In the genomic region with DNA sequence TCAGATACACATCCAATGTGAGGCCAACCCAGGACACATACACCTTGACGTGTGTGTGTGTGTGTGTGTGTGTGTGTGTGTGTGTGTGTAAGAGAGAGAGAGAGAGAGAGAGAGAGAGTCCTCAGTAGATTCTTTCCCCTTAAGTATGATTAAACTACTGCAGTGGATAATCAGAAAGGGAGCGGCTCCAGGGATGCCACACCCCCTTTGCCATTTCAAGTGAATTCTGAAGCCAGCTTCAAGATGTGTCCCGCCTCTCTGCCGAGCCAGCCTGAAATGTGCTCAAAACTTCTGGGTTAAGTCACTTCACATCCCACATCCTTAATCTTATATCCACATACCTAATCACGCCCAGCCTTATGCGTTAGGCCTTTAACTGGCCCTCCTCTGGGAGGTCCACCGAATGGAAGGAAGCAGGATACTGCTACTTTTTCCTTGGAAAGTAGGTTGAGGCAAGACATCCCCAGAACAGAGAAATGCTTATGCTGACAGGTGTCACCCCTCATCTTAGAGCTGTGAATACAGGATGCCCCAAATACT, we compare ENCODE assay signal across 8 mouse cellular contexts. TPM values are rescaled to one million over a fixed set of nuclear protein-coding genes. Genes with fewer than 3 reads are reported as not detected.
DNase-seq lines count a peak whose midpoint lies in the region; ATAC-seq and TF ChIP-seq lines count a peak whose summit lies in the region.
"Had no signal": no experiment of that assay in that cellular context is flagged by ENCODE, and none has a peak within 500 bp of the region (broad histone marks: within the 10 kb centered on the region; RNA-seq: fewer than 3 reads in every experiment).

No protein-coding gene starts in this region.

- H3K4me3 ChIP-seq in hindbrain, embryonic 15.5 days: no peak overlapping the region
- no peak overlapping the region for H3K4me3 ChIP-seq in hindbrain, postnatal 0 days (ENCODE audit: low read length)
- H3K4me3 ChIP-seq in embryonic facial prominence, embryonic 10.5 days: peak overlapping the region; percentile 75
- peak overlapping the region; percentile 70; the same call in 1 of the 2 replicates for H3K4me3 ChIP-seq in liver, embryonic 16.5 days (ENCODE audit: low read depth, low read length)

- H3K9me3 ChIP-seq in hindbrain, embryonic 15.5 days: no peaks in the 10 kb centered on the region
- H3K9me3 ChIP-seq in hindbrain, postnatal 0 days (ENCODE audit: low read length): no peaks in the 10 kb centered on the region
- H3K9me3 ChIP-seq in embryonic facial prominence, embryonic 10.5 days: no peaks in the 10 kb centered on the region
- H3K9me3 ChIP-seq in liver, embryonic 16.5 days (replicated peaks; ENCODE audit: control insufficient read depth, low read length): no peaks in the 10 kb centered on the region

- peak overlapping the region; percentile 92 for H3K4me2 ChIP-seq in hindbrain, embryonic 15.5 days
- H3K4me2 ChIP-seq in hindbrain, postnatal 0 days (ENCODE audit: low read depth, low read length): no peak overlapping the region
- H3K4me2 ChIP-seq in liver, embryonic 16.5 days (ENCODE audit: low read depth, low read length): peak overlapping the region; percentile 88

- 65% methylated on average over 7 of the region's 7 CpGs for WGBS in hindbrain, embryonic 15.5 days
- WGBS in hindbrain, postnatal 0 days: 67% methylated on average over 7 of the region's 7 CpGs
- WGBS in embryonic facial prominence, embryonic 10.5 days: 69% methylated on average over 7 of the region's 7 CpGs
- 50% methylated on average over 7 of the region's 7 CpGs for WGBS in liver, embryonic 16.5 days (ENCODE audit: insufficient replicate concordance)

- TF ChIP-seq CTCF in hindbrain, postnatal 0 days (IDR thresholded peaks at IDR 0.05; ENCODE audit: low read depth): no peak

- H3K4me1 ChIP-seq in hindbrain, embryonic 15.5 days (replicated peaks): peaks cover 31% of the 10 kb centered on the region
- peaks cover 10% of the 10 kb centered on the region; the same call in 1 of the 2 replicates for H3K4me1 ChIP-seq in hindbrain, postnatal 0 days (ENCODE audit: insufficient read depth, low read length)
- peaks cover 33% of the 10 kb centered on the region for H3K4me1 ChIP-seq in embryonic facial prominence, embryonic 10.5 days
- peaks cover 21% of the 10 kb centered on the region for H3K4me1 ChIP-seq in liver, embryonic 16.5 days (ENCODE audit: control insufficient read depth, low read depth, low read length)

- no peaks in the 10 kb centered on the region for H3K27me3 ChIP-seq in hindbrain, embryonic 15.5 days
- H3K27me3 ChIP-seq in hindbrain, postnatal 0 days (ENCODE audit: insufficient read depth, low read length): no peaks in the 10 kb centered on the region
- H3K27me3 ChIP-seq in embryonic facial prominence, embryonic 10.5 days (replicated peaks; ENCODE audit: low read depth, poor library complexity, severe bottlenecking): no peaks in the 10 kb centered on the region
- no peaks in the 10 kb centered on the region for H3K27me3 ChIP-seq in liver, embryonic 16.5 days (ENCODE audit: control insufficient read depth, insufficient read depth, low read depth, low read length)

- no peak for ATAC-seq in hindbrain, embryonic 15.5 days (ENCODE audit: low FRiP score, low read depth)
- no peak for ATAC-seq in hindbrain, postnatal 0 days
- ATAC-seq in erythroid progenitor cell, adult 5-6 weeks (replicated peaks; ENCODE audit: low FRiP score, poor library complexity, severe bottlenecking): peak; percentile 39; the same call in 1 of the 2 replicates
- no peak for ATAC-seq in liver, embryonic 16.5 days (ENCODE audit: low read depth)

- no peak overlapping the region for H3K27ac ChIP-seq in hindbrain, embryonic 15.5 days (replicated peaks)
- H3K27ac ChIP-seq in hindbrain, postnatal 0 days: no peak overlapping the region
- H3K27ac ChIP-seq in embryonic facial prominence, embryonic 10.5 days (replicated peaks): no peak overlapping the region
- peak overlapping the region; percentile 21; the same call in 1 of the 2 replicates for H3K27ac ChIP-seq in liver, embryonic 16.5 days (ENCODE audit: low read length)

- H3K36me3 ChIP-seq in hindbrain, embryonic 15.5 days: no peaks in the 10 kb centered on the region
- 0 out of 2 replicates have a peak, but pooled peaks cover 4% of the 10 kb centered on the region for H3K36me3 ChIP-seq in hindbrain, postnatal 0 days (ENCODE audit: insufficient read depth, low read length)
- peaks cover 7% of the 10 kb centered on the region for H3K36me3 ChIP-seq in embryonic facial prominence, embryonic 10.5 days (replicated peaks)
- H3K36me3 ChIP-seq in liver, embryonic 16.5 days (ENCODE audit: control insufficient read depth, insufficient read depth): no peaks in the 10 kb centered on the region

- H3K9ac ChIP-seq in hindbrain, embryonic 15.5 days: no peak overlapping the region
- H3K9ac ChIP-seq in hindbrain, postnatal 0 days (replicated peaks; ENCODE audit: low read length): no peak overlapping the region
- H3K9ac ChIP-seq in liver, embryonic 16.5 days (ENCODE audit: low read depth, low read length): no peak overlapping the region

- DNase-seq in hindbrain, postnatal 0 days (ENCODE audit: low spot score): no peak
- no peak for DNase-seq in embryonic facial prominence, embryonic 10.5 days (ENCODE audit: low spot score)
- DNase-seq in layer of hippocampus, postnatal 14 days (ENCODE audit: low spot score in 2 of 2): no peak
- no peak for DNase-seq in ovary, postnatal 10 days (ENCODE audit: low spot score)

RNA-seq across cellular contexts. Expression of gene Abhd4, which starts 4.2 kb away (rescaled TPM):
- 58.2 and 66.3 TPM in 2 replicates for polyA plus RNA-seq in hindbrain, embryonic 15.5 days (2015; fragmentation: Nextera tagmentation; extraction: Ambion mirVana)
- total RNA-seq in hindbrain, postnatal 0 days (2014; rRNA removed): 105 and 126 TPM in 2 replicates
- 76.9 and 82.7 TPM in 2 replicates for polyA plus RNA-seq in hindbrain, postnatal 0 days (2015; fragmentation: Nextera tagmentation; extraction: Ambion mirVana)
- polyA plus RNA-seq in embryonic facial prominence, embryonic 10.5 days (2016; fragmentation: Nextera tagmentation; extraction: Ambion mirVana): 37.3 and 39.9 TPM in 2 replicates
- 33.1 and 36.4 TPM in 2 replicates for total RNA-seq in erythroid progenitor cell, adult 5-6 weeks (2015; ENCODE audit: low replicate concordance)
- 11.3 and 24.4 TPM in 2 replicates for total RNA-seq in erythroid progenitor cell, adult 5-6 weeks (2017; ENCODE audit: low replicate concordance)
- polyA plus RNA-seq in liver, embryonic 16.5 days (2015; fragmentation: Nextera tagmentation; extraction: Ambion mirVana): 22.6 and 23.0 TPM in 2 replicates
- total RNA-seq in layer of hippocampus, postnatal 14 days (2021): 10 to 100 TPM; 56.1 to 58.9 TPM

RNA-seq across cellular contexts. Expression of gene Dad1, which starts 4.3 kb away (rescaled TPM):
- 345 and 374 TPM in 2 replicates for polyA plus RNA-seq in hindbrain, embryonic 15.5 days (2015; fragmentation: Nextera tagmentation; extraction: Ambion mirVana)
- 189 and 321 TPM in 2 replicates for total RNA-seq in hindbrain, postnatal 0 days (2014; rRNA removed)
- polyA plus RNA-seq in hindbrain, postnatal 0 days (2015; fragmentation: Nextera tagmentation; extraction: Ambion mirVana): 406 and 407 TPM in 2 replicates
- polyA plus RNA-seq in embryonic facial prominence, embryonic 10.5 days (2016; fragmentation: Nextera tagmentation; extraction: Ambion mirVana): 229 and 238 TPM in 2 replicates
- total RNA-seq in erythroid progenitor cell, adult 5-6 weeks (2015; ENCODE audit: low replicate concordance): 91.2 and 103 TPM in 2 replicates
- total RNA-seq in erythroid progenitor cell, adult 5-6 weeks (2017; ENCODE audit: low replicate concordance): 33.0 and 61.6 TPM in 2 replicates
- 205 and 226 TPM in 2 replicates for polyA plus RNA-seq in liver, embryonic 16.5 days (2015; fragmentation: Nextera tagmentation; extraction: Ambion mirVana)
- total RNA-seq in layer of hippocampus, postnatal 14 days (2021): 100 to 1,000 TPM; 123 to 124 TPM

RNA-seq across cellular contexts. Expression of gene Olfr49, which starts 26.5 kb away (rescaled TPM):
- polyA plus RNA-seq in hindbrain, embryonic 15.5 days (2015; fragmentation: Nextera tagmentation; extraction: Ambion mirVana): not detected in 2 replicates
- not detected in 2 replicates for total RNA-seq in hindbrain, postnatal 0 days (2014; rRNA removed)
- polyA plus RNA-seq in hindbrain, postnatal 0 days (2015; fragmentation: Nextera tagmentation; extraction: Ambion mirVana): 0.05 TPM in 1 of 2 replicates, not detected in the other
- polyA plus RNA-seq in embryonic facial prominence, embryonic 10.5 days (2016; fragmentation: Nextera tagmentation; extraction: Ambion mirVana): not detected in 2 replicates
- not detected in 2 replicates for total RNA-seq in erythroid progenitor cell, adult 5-6 weeks (2015; ENCODE audit: low replicate concordance)
- not detected in 2 replicates for total RNA-seq in erythroid progenitor cell, adult 5-6 weeks (2017; ENCODE audit: low replicate concordance)
- polyA plus RNA-seq in liver, embryonic 16.5 days (2015; fragmentation: Nextera tagmentation; extraction: Ambion mirVana): not detected in 2 replicates
- total RNA-seq in layer of hippocampus, postnatal 14 days (2021): not detected
- total RNA-seq: layer of hippocampus, postnatal 25 days had no signal

Comparison
In these comparisons a context has a peak if more than half of its experiments do, and no peak if none do; other contexts are left out.
1. H3K4me3 ChIP-seq: peak in embryonic facial prominence, embryonic 10.5 days (single experiment) and liver, embryonic 16.5 days (single experiment); none in hindbrain, embryonic 15.5 days (single experiment) and hindbrain, postnatal 0 days (single experiment).